Mouse (Mus musculus) right cerebral cortex, postnatal 4 days (tissue): ENCODE data around the gene Bbs9.

ENCODE experiments used
- DNase-seq: peaks from one replicate; pipeline ENCODE4 v3.0.0-alpha.2; 2022

Gene Bbs9

GRCm38 (mm10) chr9:22916808-22917207 is 441.3 kb downstream of the Bbs9 start:
- DNase-seq: no peak

- no peak for DNase-seq
Measured at GRCm38 (mm10) chr9:22935645-22936044, 460.1 kb downstream of the Bbs9 start.
